Mouse (Mus musculus) heart, adult 11 months (tissue): ENCODE measurements around the gene Acp7.

Source experiments
- DNase-seq: peaks from one replicate; pipeline ENCODE4 v3.0.0; 2022

Acp7 gene

GRCm38 (mm10) chr7:28601029-28601428 lies 30.1 kb downstream of the Acp7 start:
- peak; percentile 89 for DNase-seq

- no peak for DNase-seq
These were observed 32.2 kb downstream of the Acp7 start for GRCm38 (mm10) chr7:28598951-28599350.

- peak; percentile 100 for DNase-seq
These were observed 33.3 kb downstream of the Acp7 start, which contains the start of the genes Samd4b and Pak4 for GRCm38 (mm10) chr7:28597642-28598446. TSS of gene Samd4b (minus strand) at chr7:28598144. TSS of gene Pak4 (minus strand) at chr7:28598185.

GRCm38 (mm10) chr7:28597277-28597570 lies 33.9 kb downstream of the Acp7 start:
- DNase-seq, result no peak

GRCm38 (mm10) chr7:28596436-28597276 lies 34.5 kb downstream of the Acp7 start:
- peak; percentile 95 for DNase-seq

GRCm38 (mm10) chr7:28595751-28596435 lies 35.2 kb downstream of the Acp7 start:
- peak; percentile 88 for DNase-seq

GRCm38 (mm10) chr7:28593206-28594111 lies 37.7 kb downstream of the Acp7 start:
- DNase-seq, result peak; percentile 99

GRCm38 (mm10) chr7:28591862-28592261 lies 39.3 kb downstream of the Acp7 start:
- no peak for DNase-seq

GRCm38 (mm10) chr7:28587644-28588043 lies 43.5 kb downstream of the Acp7 start:
- DNase-seq, result no peak

GRCm38 (mm10) chr7:28586663-28587411 lies 44.3 kb downstream of the Acp7 start:
- DNase-seq, result peak; percentile 93

GRCm38 (mm10) chr7:28585001-28585400 lies 46.1 kb downstream of the Acp7 start:
- DNase-seq, result no peak

GRCm38 (mm10) chr7:28584468-28584867 lies 46.7 kb downstream of the Acp7 start:
- no peak for DNase-seq

- DNase-seq, result peak; percentile 94
These were observed 47.4 kb downstream of the Acp7 start for GRCm38 (mm10) chr7:28583570-28584344.

GRCm38 (mm10) chr7:28582841-28583240 lies 48.3 kb downstream of the Acp7 start:
- no peak for DNase-seq

- DNase-seq, result no peak
These were observed 49.4 kb downstream of the Acp7 start for GRCm38 (mm10) chr7:28581721-28582120.

- DNase-seq, result no peak
These were observed 51.3 kb downstream of the Acp7 start for GRCm38 (mm10) chr7:28579826-28580225.

GRCm38 (mm10) chr7:28578543-28579053 lies 52.5 kb downstream of the Acp7 start:
- no peak for DNase-seq

GRCm38 (mm10) chr7:28577826-28578542 lies 53.1 kb downstream of the Acp7 start:
- no peak for DNase-seq

- DNase-seq, result peak; percentile 97
These were observed 54.7 kb downstream of the Acp7 start for GRCm38 (mm10) chr7:28576271-28576914.
